Mouse (Mus musculus) intestine, embryonic 16.5 days (tissue): ENCODE measurements at regions not wholly inside any gene's neighbourhood (a gene's known extent, or its start where the extent isn't known, plus 50 kb on each side); places are given as distances from the start of the nearest gene placed in this dataset.
A peak's percentile ranks its signal among the peaks of the same experiment; 100 is the strongest.

Experiments used
- ATAC-seq: fragments of 200-750 bp; cut with Nextera tagmentation; 2 replicates; pipeline ENCODE4 v1.8.0; 2017; ENCODE audit warnings: moderate TSS enrichment, moderate library complexity
- H3K27ac ChIP-seq: fragments of 300-500 bp; sonication (generic); 2 replicates; pipeline ENCODE4 v1.5.1; 2014; ENCODE audit warnings: mild to moderate bottlenecking, low read length
- H3K27me3 ChIP-seq: fragments of 300-500 bp; sonication (generic); replicated peaks from 2 replicates; pipeline ENCODE4 v1.6.1; 2014; ENCODE audit warnings: low read length, control low read depth, mixed read lengths; ENCODE audit not compliant: control insufficient read depth, insufficient read depth
- H3K36me3 ChIP-seq: fragments of 300-500 bp; sonication (generic); 2 replicates; pipeline ENCODE4 v1.6.1; 2014; ENCODE audit warnings: low read length, control low read depth; ENCODE audit not compliant: control insufficient read depth, insufficient read depth
- H3K4me1 ChIP-seq: fragments of 300-500 bp; sonication (generic); 2 replicates; pipeline ENCODE4 v1.6.1; 2014; ENCODE audit warnings: low read length, control low read depth, mixed read lengths; ENCODE audit not compliant: control insufficient read depth, insufficient read depth
- H3K4me2 ChIP-seq: fragments of 300-500 bp; sonication (generic); 2 replicates; pipeline ENCODE4 v1.6.1; 2014; ENCODE audit warnings: low read depth, low read length, control low read depth
- H3K4me3 ChIP-seq: fragments of 300-500 bp; sonication (generic); 2 replicates; pipeline ENCODE4 v1.5.1; 2014; ENCODE audit warnings: mild to moderate bottlenecking, low read length
- H3K9ac ChIP-seq: fragments of 300-500 bp; sonication (generic); 2 replicates; pipeline ENCODE4 v1.6.1; 2014; ENCODE audit warnings: low read depth, low read length
- H3K9me3 ChIP-seq: fragments of 300-500 bp; sonication (generic); 2 replicates; pipeline ENCODE4 v1.6.1; 2016; ENCODE audit warnings: low read length, control low read depth; ENCODE audit not compliant: control insufficient read depth
- WGBS: fragments of 180-500 bp; shearing (Covaris S2); extraction: QIAGEN DNeasy Blood & Tissue Kit; methylation state at CpG from one replicate; pipeline ENCODE4 v1.1.7; 2014; 5-methylcytosine and 5-hydroxymethylcytosine counted together

GRCm38 (mm10) chr1:189105276-189105675, 97.6 kb upstream of the Kctd3 start:
- no peaks in the 10 kb centered on the region for H3K27me3 ChIP-seq
- no peak overlapping the region for H3K4me2 ChIP-seq
- H3K27ac ChIP-seq = no peak overlapping the region
- no peak overlapping the region for H3K9ac ChIP-seq
- no peak overlapping the region for H3K4me3 ChIP-seq
- peak; percentile 60 for ATAC-seq
- no peaks in the 10 kb centered on the region for H3K36me3 ChIP-seq
- H3K9me3 ChIP-seq = no peaks in the 10 kb centered on the region
- 32% methylated on average over 4 of the region's 4 CpGs for WGBS
- H3K4me1 ChIP-seq = peaks cover 3% of the 10 kb centered on the region

DNA sequence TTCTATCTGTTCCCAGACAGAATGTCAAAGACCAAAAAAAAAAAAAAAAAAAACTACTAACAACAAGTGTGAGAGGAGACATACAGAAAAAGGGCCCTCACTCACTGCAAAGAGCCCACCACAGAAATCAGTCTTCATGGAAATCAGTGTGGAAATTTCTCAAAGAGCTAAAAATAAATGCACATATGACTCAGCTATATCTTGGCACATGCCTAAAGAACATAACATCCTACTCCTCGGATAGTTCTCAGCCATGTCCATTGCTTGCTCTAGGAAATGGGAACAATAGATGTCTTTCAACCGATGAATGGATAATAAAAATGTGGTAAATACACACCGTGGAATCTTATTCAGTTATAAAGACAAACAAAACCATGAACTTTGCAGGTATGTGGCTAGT, 95.1 kb upstream of the Kctd3 start:
- Histone ChIP-seq H3K36me3 (no peaks in the 10 kb centered on the region), H3K27me3 (no peaks in the 10 kb centered on the region), H3K4me3 (no peak overlapping the region), H3K4me2 (no peak overlapping the region), H3K27ac (no peak overlapping the region), H3K9me3 (no peaks in the 10 kb centered on the region), H3K9ac (no peak overlapping the region), H3K4me1 (peaks cover 2% of the 10 kb centered on the region)
- no peak for ATAC-seq
- 62% methylated on average over 3 of the region's 3 CpGs for WGBS

GRCm38 (mm10) chr1:189099121-189099520, 91.5 kb upstream of the Kctd3 start:
- no peak for ATAC-seq
- no peak overlapping the region for H3K4me2 ChIP-seq
- no peak overlapping the region for H3K9ac ChIP-seq
- 77% methylated on average over 2 of the region's 2 CpGs for WGBS
- H3K4me1 ChIP-seq = no peaks in the 10 kb centered on the region
- no peaks in the 10 kb centered on the region for H3K27me3 ChIP-seq
- H3K4me3 ChIP-seq = no peak overlapping the region
- no peak overlapping the region for H3K27ac ChIP-seq
- no peaks in the 10 kb centered on the region for H3K9me3 ChIP-seq
- H3K36me3 ChIP-seq = no peaks in the 10 kb centered on the region

- WGBS = 90% methylated on average over 3 of the region's 3 CpGs
- no peak overlapping the region for H3K4me2 ChIP-seq
- H3K27me3 ChIP-seq = no peaks in the 10 kb centered on the region
- no peak overlapping the region for H3K4me3 ChIP-seq
- no peak overlapping the region for H3K9ac ChIP-seq
- no peaks in the 10 kb centered on the region for H3K36me3 ChIP-seq
- no peak for ATAC-seq
- no peaks in the 10 kb centered on the region for H3K4me1 ChIP-seq
- H3K27ac ChIP-seq = no peak overlapping the region
- no peaks in the 10 kb centered on the region for H3K9me3 ChIP-seq
Measured at GRCm38 (mm10) chr1:189092819-189093218, 85.2 kb upstream of the Kctd3 start.

DNA sequence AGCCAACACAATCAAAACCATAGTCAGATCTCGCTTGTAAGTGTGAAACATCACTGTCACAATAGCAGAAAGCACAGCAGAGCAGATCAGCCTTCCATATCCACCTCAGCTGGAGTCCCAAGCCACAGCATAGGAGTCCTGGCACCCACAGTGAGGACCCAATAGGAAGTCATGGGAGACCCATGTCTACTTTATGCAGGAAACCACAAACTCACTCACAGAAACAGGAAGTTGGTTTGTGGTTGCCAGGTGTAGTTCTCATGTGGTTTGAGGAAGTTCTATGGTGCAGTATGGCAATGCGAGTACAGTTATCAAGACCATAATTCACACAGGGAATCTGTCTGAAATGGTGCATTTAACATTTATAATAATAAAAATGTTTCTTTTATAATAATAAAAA, 77.6 kb upstream of the Kctd3 start:
- WGBS = 89% methylated on average over 2 of the region's 2 CpGs
- no peaks in the 10 kb centered on the region for H3K27me3 ChIP-seq
- no peak overlapping the region for H3K27ac ChIP-seq
- H3K9me3 ChIP-seq = no peaks in the 10 kb centered on the region
- no peak overlapping the region for H3K4me2 ChIP-seq
- no peaks in the 10 kb centered on the region for H3K36me3 ChIP-seq
- H3K4me3 ChIP-seq = no peak overlapping the region
- ATAC-seq = no peak
- H3K4me1 ChIP-seq = no peaks in the 10 kb centered on the region
- no peak overlapping the region for H3K9ac ChIP-seq

DNA sequence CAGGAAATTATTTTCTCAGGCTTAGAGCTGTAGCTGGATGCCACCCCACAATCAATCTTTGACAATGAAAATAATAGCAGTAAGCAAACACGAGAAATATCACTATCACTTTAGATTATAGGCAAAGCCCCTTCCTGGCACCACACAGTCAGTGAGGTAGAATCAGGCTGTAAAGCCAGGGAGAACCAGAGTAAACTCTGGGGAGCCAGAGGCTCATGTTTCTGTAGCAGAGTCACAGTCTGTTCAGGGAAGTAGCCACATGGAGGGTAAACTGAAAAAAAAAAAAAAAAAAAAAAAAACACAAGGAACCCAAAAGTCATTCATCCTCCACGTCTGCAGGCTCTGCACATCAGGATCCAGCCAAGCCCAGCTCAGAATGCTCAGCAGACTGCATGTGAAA, 73.6 kb upstream of the Kctd3 start:
- Histone ChIP-seq H3K4me3 (no peak overlapping the region), H3K9ac (no peak overlapping the region), H3K36me3 (no peaks in the 10 kb centered on the region), H3K4me2 (no peak overlapping the region), H3K9me3 (no peaks in the 10 kb centered on the region), H3K27ac (no peak overlapping the region), H3K27me3 (no peaks in the 10 kb centered on the region), H3K4me1 (no peaks in the 10 kb centered on the region)
- no peak for ATAC-seq
- WGBS = 31% methylated on average over 2 of the region's 2 CpGs

- Histone ChIP-seq H3K27me3 (no peaks in the 10 kb centered on the region), H3K27ac (no peak overlapping the region), H3K36me3 (no peaks in the 10 kb centered on the region), H3K4me1 (no peaks in the 10 kb centered on the region), H3K4me2 (no peak overlapping the region), H3K9ac (no peak overlapping the region), H3K9me3 (no peaks in the 10 kb centered on the region), H3K4me3 (no peak overlapping the region)
- 19% methylated on average over 9 of the region's 9 CpGs for WGBS
- peak; percentile 50; the same call in 1 of the 2 replicates for ATAC-seq
Measured at GRCm38 (mm10) chr1:189080797-189081196, 73.2 kb upstream of the Kctd3 start.

DNA sequence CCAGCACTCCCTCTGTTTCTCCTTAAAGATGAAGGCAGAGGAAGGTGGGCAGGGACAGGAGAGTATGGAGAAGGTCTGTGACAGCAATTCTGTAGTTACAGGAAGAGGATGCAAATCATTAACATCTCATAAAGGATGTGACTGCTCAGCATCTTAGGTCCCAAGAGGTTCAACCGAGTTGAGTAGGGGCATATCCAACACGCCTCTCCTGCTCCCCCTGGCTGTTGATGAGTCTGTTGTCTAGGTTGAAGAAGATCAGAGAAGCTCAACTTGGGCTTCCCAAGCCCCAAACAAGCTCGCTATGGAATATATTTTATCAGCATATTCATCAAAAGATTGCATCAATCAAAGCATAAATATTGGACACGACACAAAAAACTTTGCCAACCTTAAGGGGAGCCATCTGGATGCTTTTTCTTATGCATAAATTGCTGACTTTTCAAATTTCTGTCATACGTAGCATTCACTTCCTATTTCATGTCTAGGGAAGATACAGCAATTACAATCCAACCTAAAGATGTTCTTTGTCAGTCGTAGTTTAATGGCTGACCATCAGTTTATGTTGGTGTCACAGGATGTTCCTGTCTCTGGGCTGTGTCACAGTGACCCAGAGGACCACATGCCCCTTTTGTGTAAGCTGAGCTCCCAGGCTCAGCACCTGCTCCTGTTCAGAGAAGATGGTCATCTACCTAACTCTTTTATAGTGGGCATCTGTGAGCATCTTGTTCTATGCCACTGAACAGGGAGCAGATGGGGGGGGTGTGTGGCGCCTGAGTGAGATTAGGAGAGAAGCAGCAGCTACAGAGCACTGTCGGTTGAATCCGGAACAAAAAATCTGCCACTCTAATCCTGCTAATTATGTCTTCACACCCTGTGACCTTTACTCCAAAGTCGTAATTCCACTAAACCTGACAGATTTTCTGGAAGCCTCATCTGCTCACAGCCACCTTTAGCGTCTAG, 72.1 kb upstream of the Kctd3 start:
- Histone ChIP-seq H3K4me3 (no peak overlapping the region), H3K9me3 (no peaks in the 10 kb centered on the region), H3K27me3 (no peaks in the 10 kb centered on the region), H3K27ac (no peak overlapping the region), H3K36me3 (no peaks in the 10 kb centered on the region), H3K4me2 (no peak overlapping the region), H3K9ac (no peak overlapping the region), H3K4me1 (no peaks in the 10 kb centered on the region)
- no peak for ATAC-seq
- 68% methylated on average over 11 of the region's 11 CpGs for WGBS

GRCm38 (mm10) chr1:189077861-189078260, 70.2 kb upstream of the Kctd3 start:
- 77% methylated on average over 5 of the region's 5 CpGs for WGBS
- no peak overlapping the region for H3K9ac ChIP-seq
- no peaks in the 10 kb centered on the region for H3K36me3 ChIP-seq
- no peak for ATAC-seq
- no peak overlapping the region for H3K27ac ChIP-seq
- H3K4me3 ChIP-seq = no peak overlapping the region
- no peaks in the 10 kb centered on the region for H3K4me1 ChIP-seq
- H3K27me3 ChIP-seq = no peaks in the 10 kb centered on the region
- no peak overlapping the region for H3K4me2 ChIP-seq
- H3K9me3 ChIP-seq = no peaks in the 10 kb centered on the region

DNA sequence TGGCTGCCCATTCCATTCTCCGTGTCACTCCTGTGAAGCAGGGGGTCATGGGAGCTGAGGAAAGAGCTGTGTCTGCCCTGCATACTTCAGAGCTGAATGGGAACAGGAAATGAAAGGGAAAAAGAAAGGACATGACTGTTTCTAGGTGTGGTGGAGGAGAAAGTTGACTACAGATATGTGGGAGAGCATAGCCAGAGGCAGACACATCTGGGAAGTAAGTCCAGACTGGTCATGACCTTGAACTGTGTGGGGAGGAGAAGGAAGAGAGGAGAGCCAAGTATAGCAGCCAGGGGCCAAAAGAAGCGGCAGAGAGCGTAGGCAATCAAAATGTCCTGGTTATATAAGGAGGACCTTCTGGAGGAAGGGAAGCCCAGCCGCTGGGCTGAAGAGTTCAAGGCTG, 68.6 kb upstream of the Kctd3 start:
- no peak for ATAC-seq
- Histone ChIP-seq H3K27me3 (no peaks in the 10 kb centered on the region), H3K9me3 (no peaks in the 10 kb centered on the region), H3K4me3 (no peak overlapping the region), H3K4me2 (no peak overlapping the region), H3K9ac (no peak overlapping the region), H3K4me1 (no peaks in the 10 kb centered on the region), H3K27ac (no peak overlapping the region), H3K36me3 (no peaks in the 10 kb centered on the region)
- 72% methylated on average over 4 of the region's 4 CpGs for WGBS
